Mouse (Mus musculus): Measurements from ENCODE around the gene Zfp366. TPM values are rescaled to one million over a fixed set of nuclear protein-coding genes. Genes with fewer than 3 reads are reported as not detected.
A peak's percentile ranks its signal among the peaks of the same experiment; 100 is the strongest.

The Zfp366 gene
- 0.45 and 0.46 TPM in 2 replicates for polyA plus RNA-seq (2016; fragmentation: Nextera tagmentation; extraction: Ambion mirVana)

DNA sequence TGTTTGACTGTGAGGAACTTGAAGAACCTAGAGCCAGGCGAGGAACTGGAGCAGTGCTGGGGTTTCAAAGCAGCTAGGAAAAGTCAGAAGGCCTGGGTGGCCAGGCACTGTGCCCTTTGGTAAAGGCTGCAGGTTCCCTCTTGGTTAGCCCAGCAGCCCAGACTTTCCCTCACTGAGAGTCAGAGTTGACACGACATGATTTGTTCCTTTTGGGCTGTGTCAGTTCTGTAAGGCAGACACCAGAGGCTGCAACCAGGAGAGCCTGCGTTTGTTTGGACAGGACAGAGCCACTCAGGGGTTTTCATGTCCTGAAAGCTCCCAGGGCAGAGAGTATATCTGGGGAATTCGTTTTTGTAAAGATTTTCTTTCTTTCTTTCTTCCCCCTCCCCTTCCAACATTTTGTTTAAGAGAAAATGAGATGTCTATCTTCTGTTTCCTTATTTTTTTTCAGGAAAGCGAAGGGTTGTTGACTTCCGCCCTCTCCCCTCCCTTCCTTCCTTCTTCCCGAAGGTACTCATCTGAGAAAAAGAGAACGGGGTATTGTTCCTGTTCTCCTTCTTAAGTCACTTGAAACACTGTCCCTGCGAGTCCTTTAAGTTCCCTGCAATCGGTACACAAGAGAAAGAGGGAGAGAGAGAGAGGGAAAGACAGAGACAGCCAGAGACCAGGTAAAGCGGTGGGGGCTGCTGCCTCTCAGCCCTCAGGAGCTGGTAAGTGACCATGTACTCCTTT, at the start of gene Zfp366:
Zfp366 (plus strand) TSS at position 669 of the 732 bp plus-strand sequence.
- no peak for ATAC-seq (ENCODE audit: low FRiP score)
- no peaks in the 10 kb centered on the region for H3K4me1 ChIP-seq
- no peaks in the 10 kb centered on the region for H3K9me3 ChIP-seq
- H3K4me3 ChIP-seq (replicated peaks): no peak within 1 kb of the TSS
- H3K9ac ChIP-seq: no peak within 1 kb of the TSS
- H3K27ac ChIP-seq: no peak within 1 kb of the TSS
- no peaks in the 10 kb centered on the region for H3K36me3 ChIP-seq (replicated peaks)
- WGBS: 59% methylated on average over 11 of the region's 11 CpGs
- no peaks in the 10 kb centered on the region for H3K27me3 ChIP-seq
- H3K4me2 ChIP-seq: no peak within 1 kb of the TSS

DNA sequence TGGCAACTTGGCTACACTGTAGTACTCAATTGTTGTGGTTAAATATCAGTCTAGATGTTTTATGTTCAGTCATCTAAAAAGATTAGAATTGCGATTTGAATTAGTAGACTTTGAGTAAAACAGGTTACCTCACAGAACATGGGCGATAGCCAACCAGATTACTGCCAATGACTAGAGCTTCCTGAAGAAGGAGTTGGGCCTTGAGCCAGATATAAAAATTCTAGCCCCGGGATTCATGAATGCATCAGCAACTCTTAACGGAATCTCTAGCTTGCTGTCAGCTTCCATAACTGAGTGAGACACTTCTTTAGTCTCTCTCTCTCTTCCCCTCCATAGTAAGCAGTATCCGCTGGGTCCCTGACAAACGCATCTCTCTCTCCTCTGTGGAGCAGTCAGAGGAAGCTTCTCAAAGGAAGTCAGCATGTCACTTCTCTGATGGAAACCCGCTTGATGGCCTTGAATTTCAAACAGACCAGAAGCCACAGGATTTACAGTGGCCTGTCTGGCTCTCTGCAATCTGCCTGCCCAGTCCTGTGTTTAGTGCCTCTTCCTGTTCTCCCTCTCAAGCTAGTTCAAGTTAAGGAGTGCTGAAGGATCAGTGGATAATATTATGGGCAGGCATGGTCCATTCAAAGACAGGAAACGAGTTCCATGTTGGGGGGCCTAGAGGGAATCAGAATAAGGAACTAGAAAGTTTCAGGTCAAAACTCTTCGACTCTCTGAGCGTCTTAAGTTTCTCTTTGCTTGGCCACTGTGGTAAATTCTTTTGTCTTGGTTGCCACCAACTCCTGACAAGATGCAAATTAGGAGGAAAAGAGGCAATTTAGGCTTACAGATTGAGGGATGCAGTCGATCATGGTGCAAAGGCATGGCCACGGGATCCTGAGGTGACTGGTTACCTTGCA, 46.0 kb upstream of the Zfp366 start:
- Histone ChIP-seq H3K27ac (no peak overlapping the region), H3K36me3 (replicated peaks) (no peaks in the 10 kb centered on the region), H3K9me3 (no peaks in the 10 kb centered on the region), H3K4me3 (replicated peaks) (no peak overlapping the region), H3K9ac (no peak overlapping the region), H3K4me1 (no peaks in the 10 kb centered on the region), H3K4me2 (no peak overlapping the region), H3K27me3 (no peaks in the 10 kb centered on the region)
- ATAC-seq (ENCODE audit: low FRiP score): no peak
- WGBS: 87% methylated on average over 12 of the region's 12 CpGs

DNA sequence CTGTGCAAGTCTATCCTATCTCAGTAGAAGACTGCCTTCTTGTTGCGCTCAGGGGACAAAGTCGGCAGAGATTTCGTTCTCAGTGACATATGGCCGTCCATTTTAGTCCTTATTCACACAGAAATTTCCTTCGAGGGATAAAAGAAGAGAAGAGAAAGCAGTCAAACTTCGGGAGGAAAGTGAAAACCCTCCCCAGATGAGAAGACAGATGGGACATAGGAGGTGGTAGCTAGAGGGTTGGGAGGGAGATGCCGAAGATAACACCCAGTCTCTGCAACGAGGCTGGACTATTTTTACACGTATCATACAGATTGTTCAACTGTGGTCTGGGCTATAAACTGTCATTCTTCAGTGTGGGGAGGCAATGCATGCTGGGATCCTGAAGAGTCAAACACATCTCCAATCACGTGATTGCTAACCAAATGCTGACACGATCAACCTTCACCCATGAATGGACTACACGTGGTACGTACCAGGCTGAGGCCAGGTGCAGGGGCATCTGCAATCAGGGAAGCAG, 38.2 kb upstream of the Zfp366 start:
- WGBS: 84% methylated on average over 13 of the region's 13 CpGs
- Histone ChIP-seq H3K4me1 (peaks cover 28% of the 10 kb centered on the region), H3K9me3 (no peaks in the 10 kb centered on the region), H3K27me3 (no peaks in the 10 kb centered on the region), H3K27ac (no peak overlapping the region), H3K4me2 (no peak overlapping the region), H3K4me3 (replicated peaks) (no peak overlapping the region), H3K9ac (no peak overlapping the region), H3K36me3 (replicated peaks) (no peaks in the 10 kb centered on the region)
- no peak for ATAC-seq (ENCODE audit: low FRiP score)

DNA sequence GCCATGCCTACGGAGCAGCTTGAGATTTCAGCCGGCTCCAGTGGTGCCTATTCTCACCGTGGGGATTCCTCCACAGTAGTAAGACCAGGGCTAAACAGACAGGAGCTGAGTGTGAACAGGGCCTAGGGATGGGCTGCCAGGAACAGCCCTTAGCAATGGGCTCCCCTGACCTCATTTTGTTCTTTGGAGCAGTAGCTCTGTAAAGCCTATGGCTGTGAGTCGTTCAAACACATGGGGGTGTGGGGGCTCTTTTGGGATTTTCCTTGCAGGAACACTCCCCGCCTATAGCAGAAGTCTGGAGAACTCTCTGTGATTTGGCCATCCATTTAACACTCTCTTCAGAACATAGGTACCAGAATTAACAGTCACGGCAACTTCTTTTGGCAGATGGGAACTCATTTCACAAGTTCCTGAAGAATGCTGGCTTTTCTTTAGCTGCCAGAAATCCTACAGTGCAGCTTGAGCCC, 36.9 kb upstream of the Zfp366 start:
- H3K4me1 ChIP-seq: peaks cover 33% of the 10 kb centered on the region
- no peaks in the 10 kb centered on the region for H3K9me3 ChIP-seq
- H3K4me3 ChIP-seq (replicated peaks): no peak overlapping the region
- no peaks in the 10 kb centered on the region; the same call in 1 of the 2 replicates for H3K27me3 ChIP-seq
- H3K36me3 ChIP-seq (replicated peaks): no peaks in the 10 kb centered on the region
- H3K4me2 ChIP-seq: no peak overlapping the region
- H3K27ac ChIP-seq: no peak overlapping the region
- no peak overlapping the region for H3K9ac ChIP-seq
- no peak for ATAC-seq (ENCODE audit: low FRiP score)
- WGBS: 80% methylated on average over 6 of the region's 6 CpGs

DNA sequence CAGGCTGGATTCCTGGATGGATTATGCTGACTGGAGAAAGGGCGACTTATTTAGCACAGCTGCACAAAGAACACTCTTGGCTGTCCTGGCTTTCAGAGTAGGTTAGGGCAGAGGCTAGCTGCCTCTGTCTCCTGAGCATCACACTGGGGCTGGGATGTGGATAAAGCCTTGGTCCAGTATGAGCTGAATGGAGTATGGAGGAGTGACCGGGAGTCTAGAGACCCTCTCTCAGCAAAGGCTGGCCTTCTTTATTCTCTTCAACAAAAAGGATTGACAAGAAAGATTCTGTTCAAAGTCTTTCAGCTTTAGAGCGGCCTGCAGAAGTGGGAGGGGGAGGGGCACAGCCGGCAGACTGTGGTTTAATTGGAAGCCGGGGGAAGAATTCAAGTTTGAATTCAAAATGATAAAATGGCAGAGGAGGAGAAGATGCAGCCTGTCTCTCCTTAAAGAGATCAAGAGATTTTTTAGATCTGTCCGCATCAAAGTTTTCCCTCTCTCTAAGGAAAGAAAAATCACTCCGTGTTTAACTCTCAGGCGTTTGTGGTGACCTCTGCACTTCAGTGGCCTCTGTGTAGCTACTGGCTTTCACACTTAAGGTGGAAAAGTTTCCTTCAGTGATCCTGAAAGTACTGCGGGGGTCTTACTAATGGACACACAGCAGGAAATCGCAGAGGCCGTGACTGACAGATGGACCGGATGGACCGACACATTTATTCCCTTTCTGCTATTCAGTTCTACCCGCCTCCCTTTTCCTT, 34.9 kb upstream of the Zfp366 start:
- no peaks in the 10 kb centered on the region for H3K9me3 ChIP-seq
- H3K27me3 ChIP-seq: no peaks in the 10 kb centered on the region; the same call in 1 of the 2 replicates
- peak; percentile 75 for ATAC-seq (ENCODE audit: low FRiP score)
- no peaks in the 10 kb centered on the region for H3K36me3 ChIP-seq (replicated peaks)
- no peak overlapping the region for H3K4me3 ChIP-seq (replicated peaks)
- H3K4me2 ChIP-seq: peak overlapping the region; percentile 22
- H3K4me1 ChIP-seq: peaks cover 33% of the 10 kb centered on the region
- peak overlapping the region; percentile 81 for H3K27ac ChIP-seq
- 18% methylated on average over 14 of the region's 14 CpGs for WGBS
- peak overlapping the region; percentile 25; the same call in 1 of the 2 replicates for H3K9ac ChIP-seq

DNA sequence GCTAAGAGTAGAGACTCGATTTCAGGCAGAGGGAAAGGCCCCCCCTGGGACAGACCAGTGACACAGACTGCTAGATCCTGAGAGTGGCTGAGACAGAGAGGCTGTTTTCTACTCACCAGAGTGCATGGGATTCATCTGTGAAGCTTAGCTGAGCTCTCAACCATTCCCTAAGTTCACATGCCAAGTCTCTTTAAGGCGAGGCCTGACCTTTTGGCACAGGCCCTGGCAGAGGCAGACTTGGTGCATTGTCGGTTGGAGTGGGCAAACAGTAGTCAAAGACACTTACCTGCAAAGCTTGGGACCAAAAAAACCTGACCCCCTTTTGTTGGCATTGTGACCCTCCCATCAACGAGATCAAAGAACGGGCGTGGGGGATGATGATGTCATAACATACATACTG, 34.0 kb upstream of the Zfp366 start:
- Histone ChIP-seq H3K36me3 (replicated peaks) (no peaks in the 10 kb centered on the region), H3K4me3 (replicated peaks) (no peak overlapping the region), H3K27ac (0 out of 2 replicates have a peak overlapping the region, but pooled peaks have one; percentile 81), H3K4me2 (no peak overlapping the region), H3K27me3 (no peaks in the 10 kb centered on the region; the same call in 1 of the 2 replicates), H3K9me3 (no peaks in the 10 kb centered on the region), H3K4me1 (peaks cover 33% of the 10 kb centered on the region), H3K9ac (no peak overlapping the region)
- 66% methylated on average over 6 of the region's 6 CpGs for WGBS
- 0 out of 2 replicates have a peak, but pooled peaks have one; percentile 15 for ATAC-seq (ENCODE audit: low FRiP score)

DNA sequence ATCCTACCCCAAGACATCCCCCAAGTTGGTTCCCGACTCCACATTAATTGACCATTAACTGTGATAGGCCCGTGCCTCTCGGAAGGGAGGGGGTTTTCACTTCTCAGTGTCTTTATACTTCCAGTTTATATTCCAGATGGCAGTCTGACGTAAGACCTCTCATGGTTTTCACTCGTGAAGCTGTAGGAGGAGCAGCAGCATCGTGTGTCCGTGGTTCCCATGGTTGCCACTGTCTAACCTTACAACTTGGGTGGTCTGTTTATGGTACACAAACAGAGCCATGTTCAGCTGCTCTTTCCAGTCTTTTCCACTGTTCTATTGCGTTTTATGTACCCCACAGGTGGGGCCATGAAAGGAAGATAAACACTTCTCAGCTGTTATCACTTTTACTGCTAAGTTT, 33.5 kb upstream of the Zfp366 start:
- no peak overlapping the region for H3K4me2 ChIP-seq
- H3K9me3 ChIP-seq: no peaks in the 10 kb centered on the region
- WGBS: 35% methylated on average over 8 of the region's 8 CpGs
- no peaks in the 10 kb centered on the region for H3K36me3 ChIP-seq (replicated peaks)
- peaks cover 33% of the 10 kb centered on the region for H3K4me1 ChIP-seq
- H3K4me3 ChIP-seq (replicated peaks): no peak overlapping the region
- no peak overlapping the region for H3K27ac ChIP-seq
- no peak overlapping the region for H3K9ac ChIP-seq
- no peaks in the 10 kb centered on the region; the same call in 1 of the 2 replicates for H3K27me3 ChIP-seq
- 0 out of 2 replicates have a peak, but pooled peaks have one; percentile 39 for ATAC-seq (ENCODE audit: low FRiP score)

DNA sequence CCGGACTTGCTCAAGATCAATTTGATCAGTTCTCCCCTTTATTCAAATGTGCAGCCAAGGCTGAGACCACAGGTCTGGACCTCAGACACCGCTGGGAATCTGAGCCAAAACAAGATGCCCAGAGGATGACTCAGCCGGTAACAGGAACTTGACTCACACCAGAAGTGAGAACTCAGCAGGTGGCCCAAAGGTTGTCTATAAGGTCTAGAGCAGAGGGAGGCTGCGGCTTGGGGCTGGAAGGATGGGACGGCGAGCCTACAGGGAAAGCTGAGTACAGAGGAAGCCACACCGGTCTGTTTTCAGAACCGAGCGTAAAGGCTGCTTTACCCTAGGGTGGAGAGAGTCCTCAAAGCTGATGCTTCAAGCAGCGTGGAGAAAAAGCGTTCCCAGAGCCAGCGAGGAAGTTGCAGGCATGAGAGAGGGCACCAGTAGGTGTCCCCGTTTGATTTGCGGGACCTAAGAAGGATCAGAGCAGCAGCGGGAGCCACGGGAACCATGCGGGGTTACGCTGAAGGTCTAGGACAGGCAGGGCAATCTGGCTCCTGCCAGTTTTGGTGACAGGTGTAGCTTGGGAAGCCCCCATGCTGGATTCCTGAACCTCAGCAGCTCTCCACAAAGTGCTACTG, 32.2 kb upstream of the Zfp366 start:
- Histone ChIP-seq H3K27ac (no peak overlapping the region), H3K4me3 (replicated peaks) (no peak overlapping the region)

DNA sequence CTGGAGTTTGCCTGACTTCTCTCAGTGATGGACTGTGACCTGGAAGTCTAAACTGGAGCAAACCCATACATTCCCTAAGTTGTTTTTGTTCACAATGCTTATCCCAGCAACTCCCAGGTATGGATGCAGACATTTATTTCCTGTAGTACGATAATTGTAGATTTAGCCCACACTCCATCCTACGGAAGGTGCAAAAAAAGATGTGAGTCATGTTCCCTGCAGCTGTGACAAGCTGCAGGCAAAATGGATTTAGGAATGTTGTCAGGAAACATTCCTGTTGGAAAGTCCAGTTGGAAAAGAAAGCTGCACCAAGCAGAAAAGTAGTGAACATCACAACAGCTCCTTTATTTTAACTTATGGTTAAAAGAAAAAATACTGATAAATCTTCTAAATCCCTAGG, 26.9 kb upstream of the Zfp366 start:
- no peaks in the 10 kb centered on the region for H3K36me3 ChIP-seq (replicated peaks)
- H3K4me1 ChIP-seq: no peaks in the 10 kb centered on the region
- H3K27ac ChIP-seq: no peak overlapping the region
- H3K9ac ChIP-seq: no peak overlapping the region
- 89% methylated on average over 2 of the region's 2 CpGs for WGBS
- H3K9me3 ChIP-seq: 0 out of 2 replicates have a peak, but pooled peaks cover 4% of the 10 kb centered on the region
- no peaks in the 10 kb centered on the region; the same call in 1 of the 2 replicates for H3K27me3 ChIP-seq
- no peak overlapping the region for H3K4me2 ChIP-seq
- H3K4me3 ChIP-seq (replicated peaks): no peak overlapping the region
- ATAC-seq (ENCODE audit: low FRiP score): no peak

More for the DNA sequence above, 32.2 kb upstream of the Zfp366 start:
- Histone ChIP-seq H3K27me3 (no peaks in the 10 kb centered on the region; the same call in 1 of the 2 replicates), H3K4me1 (peaks cover 33% of the 10 kb centered on the region), H3K4me2 (0 out of 2 replicates have a peak overlapping the region, but pooled peaks have one; percentile 1), H3K9ac (no peak overlapping the region), H3K9me3 (0 out of 2 replicates have a peak, but pooled peaks cover 4% of the 10 kb centered on the region), H3K36me3 (replicated peaks) (no peaks in the 10 kb centered on the region)
- WGBS: 36% methylated on average over 18 of the region's 18 CpGs
- no peak for ATAC-seq (ENCODE audit: low FRiP score)

DNA sequence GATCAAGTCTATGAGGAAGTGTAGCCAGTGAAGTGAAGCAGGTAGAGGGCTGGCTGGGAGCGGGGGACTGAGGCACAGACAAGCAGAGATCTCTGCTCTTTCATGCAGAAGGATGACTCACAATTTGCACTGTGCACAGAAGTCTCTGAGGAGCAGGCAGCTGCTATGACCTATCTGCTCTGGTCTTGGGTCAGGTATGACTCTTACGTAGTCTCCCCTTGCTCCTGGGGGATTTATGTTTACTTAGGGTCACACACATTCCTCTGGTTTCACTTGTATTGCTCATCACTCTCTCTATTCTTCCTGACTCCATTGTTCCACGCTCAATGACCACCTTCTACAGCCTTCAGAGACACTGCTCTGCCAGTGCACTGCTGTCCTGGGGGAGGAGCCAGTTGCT, 25.9 kb upstream of the Zfp366 start:
- H3K9me3 ChIP-seq: 0 out of 2 replicates have a peak, but pooled peaks cover 4% of the 10 kb centered on the region
- no peak overlapping the region for H3K4me3 ChIP-seq (replicated peaks)
- ATAC-seq (ENCODE audit: low FRiP score): no peak
- no peaks in the 10 kb centered on the region for H3K36me3 ChIP-seq (replicated peaks)
- H3K27me3 ChIP-seq: no peaks in the 10 kb centered on the region
- peaks cover 9% of the 10 kb centered on the region for H3K4me1 ChIP-seq
- WGBS: 88% methylated on average over 3 of the region's 3 CpGs
- no peak overlapping the region for H3K27ac ChIP-seq
- no peak overlapping the region for H3K4me2 ChIP-seq
- H3K9ac ChIP-seq: no peak overlapping the region

DNA sequence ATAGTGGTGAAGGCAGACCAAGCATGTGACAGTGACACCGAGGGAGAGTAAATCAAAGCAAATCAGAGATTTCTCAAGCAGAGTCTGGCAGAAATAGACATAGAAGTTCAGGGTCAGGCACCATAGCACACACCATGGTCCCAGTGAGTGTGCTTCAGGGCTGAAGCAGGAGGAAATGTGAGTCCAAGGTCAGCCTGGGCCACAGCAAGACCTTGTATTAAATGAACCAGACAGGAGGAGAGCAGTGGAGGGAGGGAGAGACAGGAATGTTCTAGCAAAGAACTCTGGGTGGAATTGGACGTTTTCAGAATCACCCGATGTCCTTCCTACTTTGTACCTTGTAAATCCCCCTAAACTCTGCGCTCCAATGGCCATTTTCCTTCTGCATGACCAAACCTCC, 21.6 kb upstream of the Zfp366 start:
- 58% methylated on average over 4 of the region's 4 CpGs for WGBS
- no peaks in the 10 kb centered on the region for H3K27me3 ChIP-seq
- H3K27ac ChIP-seq: 0 out of 2 replicates have a peak overlapping the region, but pooled peaks have one; percentile 32
- peaks cover 12% of the 10 kb centered on the region for H3K4me1 ChIP-seq
- H3K9ac ChIP-seq: no peak overlapping the region
- no peak overlapping the region for H3K4me3 ChIP-seq (replicated peaks)
- H3K4me2 ChIP-seq: no peak overlapping the region
- H3K36me3 ChIP-seq (replicated peaks): no peaks in the 10 kb centered on the region
- H3K9me3 ChIP-seq: no peaks in the 10 kb centered on the region
- ATAC-seq (ENCODE audit: low FRiP score): no peak
